Mouse (Mus musculus) erythroblast, embryonic 14.5 days (primary cell): ENCODE results near the gene Ttll10.

Experiments used
- GATA1 ChIP-seq: IDR thresholded peaks from 2 replicates; pipeline ENCODE4 v1.6.1; 2012; ENCODE audit warnings: low read length, inconsistent platforms, mixed read lengths
- TAL1 ChIP-seq: IDR thresholded peaks from 3 replicates; pipeline ENCODE4 v1.6.1; 2012; ENCODE audit warnings: low read length, inconsistent platforms, mixed read lengths

- TF ChIP-seq TAL1 (no peak), GATA1 (no peak)
Observed at GRCm38 (mm10) chr4:156096191-156096590, 37.0 kb upstream of the Ttll10 start.
